Mouse (Mus musculus) myocyte (in vitro differentiated cells): ENCODE data around the gene Thap8.
"Not testable (repeated sequence)": the region's sequence is repeated elsewhere in the genome, so short reads cannot be mapped to it uniquely, and the experiment has no call there.

Experiments used
- CEBPB ChIP-seq: IDR thresholded peaks from 2 replicates; pipeline ENCODE4 v1.6.1; 2011; ENCODE audit warnings: mild to moderate bottlenecking, moderate library complexity; ENCODE audit not compliant: poor library complexity, insufficient read depth, severe bottlenecking
- E2F4 ChIP-seq: IDR thresholded peaks from one replicate; pipeline ENCODE4 v1.6.1; 2011; ENCODE audit warnings: mild to moderate bottlenecking, control low read depth, moderate library complexity; ENCODE audit not compliant: insufficient read depth
- MAX ChIP-seq: IDR thresholded peaks from one replicate; pipeline ENCODE4 v1.6.1; 2011; ENCODE audit warnings: low read depth, mild to moderate bottlenecking, control low read depth
- MYOD1 ChIP-seq, 3 experiments: IDR thresholded peaks; one replicate each; pipeline ENCODE4 v1.6.1; 2011; ENCODE audit warnings: control low read depth in 2 of 3, low read depth in 2 of 3, mild to moderate bottlenecking in 2 of 3, moderate library complexity in 1 of 3; ENCODE audit not compliant: insufficient read length in 2 of 3, control insufficient read depth in 1 of 3
- MYOG ChIP-seq, 3 experiments: IDR thresholded peaks; one replicate each; pipeline ENCODE4 v1.6.1; 2011; ENCODE audit warnings: control low read depth in 2 of 3, low read depth in 2 of 3, mild to moderate bottlenecking in 2 of 3; ENCODE audit not compliant: insufficient read length in 2 of 3, control insufficient read depth in 1 of 3, insufficient read depth in 1 of 3
- POLR2A ChIP-seq: IDR thresholded peaks from one replicate; pipeline ENCODE4 v1.6.1; 2011; ENCODE audit warnings: low read depth, mild to moderate bottlenecking, control low read depth, moderate library complexity; ENCODE audit not compliant: insufficient read length
- POLR2AphosphoS2 ChIP-seq: IDR thresholded peaks from one replicate; pipeline ENCODE4 v1.6.1; 2011; ENCODE audit warnings: low read depth, control low read depth; ENCODE audit not compliant: insufficient read length
- REST ChIP-seq: IDR thresholded peaks from one replicate; pipeline ENCODE4 v1.6.1; 2011; ENCODE audit warnings: mild to moderate bottlenecking, control low read depth, moderate library complexity; ENCODE audit not compliant: insufficient read depth, insufficient read length
- SRF ChIP-seq: IDR thresholded peaks from one replicate; pipeline ENCODE4 v1.6.1; 2011; ENCODE audit warnings: low read depth; ENCODE audit not compliant: control insufficient read depth, insufficient read length
- TCF12 ChIP-seq: IDR thresholded peaks from one replicate; pipeline ENCODE4 v1.6.1; 2011; ENCODE audit warnings: mild to moderate bottlenecking, control low read depth; ENCODE audit not compliant: poor library complexity, insufficient read depth, severe bottlenecking
- TCF3 ChIP-seq: IDR thresholded peaks from one replicate; pipeline ENCODE4 v1.6.1; 2011; ENCODE audit warnings: low read depth, control low read depth; ENCODE audit not compliant: insufficient read length
- USF1 ChIP-seq: IDR thresholded peaks from one replicate; pipeline ENCODE4 v1.6.1; 2011; ENCODE audit warnings: low read depth, mild to moderate bottlenecking, control low read depth, moderate library complexity

GRCm38 (mm10) chr7:30237374-30237773 lies 42.5 kb upstream of the Thap8 start:
- TF ChIP-seq E2F4, MAX, POLR2A, SRF, POLR2AphosphoS2, USF1, REST, CEBPB, TCF3: not testable (repeated sequence)
- peak; percentile 73 for TF ChIP-seq TCF12
- peak; percentile 55 to 68 (median 65) for TF ChIP-seq MYOG (IDR thresholded peaks at IDR 0.05; ENCODE audit: control insufficient read depth in 1 of 3, insufficient read depth in 1 of 3, insufficient read length in 2 of 3, low read depth in 2 of 3)
- peak in 2 of 3 experiments; percentile 59 to 74 for TF ChIP-seq MYOD1 (IDR thresholded peaks at IDR 0.05; ENCODE audit: control insufficient read depth in 1 of 3, insufficient read length in 2 of 3, low read depth in 2 of 3)
